Mouse (Mus musculus): ENCODE results near the gene Cradd. TPM values are rescaled to one million over a fixed set of nuclear protein-coding genes. Genes with fewer than 3 reads are reported as not detected.
A peak's percentile ranks its signal among the peaks of the same experiment; 100 is the strongest.

Gene Cradd
- polyA plus RNA-seq, 1 experiment from 2014 or later, result 10.2 TPM

DNA sequence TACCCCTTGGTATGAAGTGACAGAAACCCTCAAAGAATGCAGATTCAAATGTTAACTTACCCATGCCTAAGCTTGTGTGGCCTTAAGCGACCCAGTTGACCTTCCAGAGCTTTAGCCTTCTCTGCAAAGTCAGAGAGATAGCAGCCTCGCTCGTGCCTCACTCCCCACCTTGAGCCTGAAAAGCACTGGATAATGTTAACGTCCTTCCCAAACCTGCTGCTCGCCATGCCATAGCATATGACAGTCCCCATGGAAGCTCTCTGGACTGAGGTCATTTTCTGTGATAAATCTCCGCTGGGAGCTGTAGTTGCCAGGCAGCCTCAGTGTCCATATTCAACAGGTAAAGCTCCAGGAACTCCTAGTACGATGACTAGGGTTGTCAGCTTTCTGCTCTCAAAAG lies 170.7 kb downstream of the Cradd start:
- no peak overlapping the region for H3K4me2 ChIP-seq (replicated peaks; ENCODE audit: low read depth, low read length)
- no peak for ATAC-seq (ENCODE audit: low FRiP score, low TSS enrichment)

DNA sequence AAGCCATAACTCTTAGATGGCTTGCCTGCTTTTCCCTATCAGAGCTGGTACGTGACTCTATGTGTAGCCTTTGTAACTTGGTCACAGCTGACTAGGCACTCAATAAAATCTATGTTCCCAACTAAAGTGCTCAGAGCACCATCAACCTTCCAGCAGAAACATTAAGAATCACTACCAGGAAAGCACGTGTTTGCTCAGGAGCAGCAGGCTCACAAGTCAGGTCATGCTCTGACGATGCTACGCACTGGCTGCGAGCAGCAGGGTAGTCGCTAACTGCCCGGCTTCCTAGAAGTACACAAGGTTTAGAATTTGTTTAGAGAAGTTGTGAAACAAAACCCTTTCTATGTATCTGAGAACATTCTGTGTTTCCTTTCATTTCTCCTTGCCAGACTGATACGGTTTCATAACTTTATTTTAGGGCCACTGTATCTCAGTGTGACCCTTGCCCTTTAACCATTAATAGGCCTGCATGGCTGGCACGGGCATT lies 171.4 kb downstream of the Cradd start:
- Histone ChIP-seq H3K36me3 (ENCODE audit: control insufficient read depth, insufficient read depth, low read length) (no peaks in the 10 kb centered on the region), H3K27ac (ENCODE audit: low read depth, low read length) (no peak overlapping the region), H3K9me3 (ENCODE audit: control insufficient read depth, low read length) (no peaks in the 10 kb centered on the region), H3K4me1 (ENCODE audit: control insufficient read depth, insufficient read depth, low read length) (no peaks in the 10 kb centered on the region), H3K4me3 (ENCODE audit: low read length) (no peak overlapping the region), H3K4me2 (replicated peaks; ENCODE audit: low read depth, low read length) (no peak overlapping the region), H3K27me3 (ENCODE audit: control insufficient read depth, insufficient read depth, low read length) (no peaks in the 10 kb centered on the region), H3K9ac (ENCODE audit: low read depth, low read length) (no peak overlapping the region)
- ATAC-seq (ENCODE audit: low FRiP score, low TSS enrichment), result no peak
- 49% methylated on average over 9 of the region's 9 CpGs for WGBS

More for the DNA sequence above, 170.7 kb downstream of the Cradd start:
- no peaks in the 10 kb centered on the region for H3K4me1 ChIP-seq (ENCODE audit: control insufficient read depth, insufficient read depth, low read length)
- H3K27ac ChIP-seq (ENCODE audit: low read depth, low read length), result no peak overlapping the region
- no peaks in the 10 kb centered on the region for H3K27me3 ChIP-seq (ENCODE audit: control insufficient read depth, insufficient read depth, low read length)
- WGBS, result 76% methylated on average over 7 of the region's 7 CpGs
- no peaks in the 10 kb centered on the region for H3K9me3 ChIP-seq (ENCODE audit: control insufficient read depth, low read length)
- H3K9ac ChIP-seq (ENCODE audit: low read depth, low read length), result no peak overlapping the region
- no peaks in the 10 kb centered on the region for H3K36me3 ChIP-seq (ENCODE audit: control insufficient read depth, insufficient read depth, low read length)
- no peak overlapping the region for H3K4me3 ChIP-seq (ENCODE audit: low read length)

DNA sequence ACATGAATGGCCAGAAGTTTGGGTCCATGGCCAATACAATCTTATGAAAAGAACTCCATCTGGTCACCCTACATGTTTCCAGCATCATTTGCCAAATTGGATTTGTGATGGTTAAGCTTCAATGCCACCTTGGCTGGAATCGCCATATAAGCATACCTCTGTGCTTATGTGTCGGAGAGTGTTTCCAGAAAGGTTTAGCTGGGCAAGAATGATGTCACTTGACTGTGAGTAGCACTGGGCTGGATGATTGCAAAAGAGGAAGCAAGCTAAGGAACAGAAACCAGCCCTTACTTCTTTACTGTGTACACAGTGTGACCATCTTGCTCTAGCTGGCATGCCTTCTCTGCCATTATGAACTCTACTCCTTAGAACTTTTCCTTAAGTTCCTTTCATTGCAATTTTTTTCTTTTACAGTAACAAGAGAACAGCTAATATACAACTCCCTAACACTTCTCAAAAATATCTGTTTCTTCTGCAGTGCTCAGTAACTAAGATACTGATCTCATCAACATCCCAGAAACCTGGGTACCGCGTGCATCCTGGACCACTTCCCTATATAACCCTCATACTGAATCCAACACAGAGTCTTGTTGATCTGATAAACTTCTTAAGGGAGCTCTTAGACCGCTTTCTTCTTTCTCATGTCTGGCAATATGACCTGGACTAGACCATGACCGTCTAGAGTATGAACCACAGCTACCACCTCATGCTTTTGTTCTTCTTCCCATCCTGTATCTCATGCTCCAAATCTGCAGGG lies 172.7 kb downstream of the Cradd start:
- no peak overlapping the region for H3K4me3 ChIP-seq (ENCODE audit: low read length)
- H3K27me3 ChIP-seq (ENCODE audit: control insufficient read depth, insufficient read depth, low read length), result no peaks in the 10 kb centered on the region
- H3K27ac ChIP-seq (ENCODE audit: low read depth, low read length), result no peak overlapping the region
- no peak for ATAC-seq (ENCODE audit: low FRiP score, low TSS enrichment)
- no peaks in the 10 kb centered on the region for H3K9me3 ChIP-seq (ENCODE audit: control insufficient read depth, low read length)
- H3K4me1 ChIP-seq (ENCODE audit: control insufficient read depth, insufficient read depth, low read length), result peaks cover 10% of the 10 kb centered on the region
- 93% methylated on average over 6 of the region's 6 CpGs for WGBS
- H3K9ac ChIP-seq (ENCODE audit: low read depth, low read length), result no peak overlapping the region
- no peak overlapping the region for H3K4me2 ChIP-seq (replicated peaks; ENCODE audit: low read depth, low read length)
- no peaks in the 10 kb centered on the region for H3K36me3 ChIP-seq (ENCODE audit: control insufficient read depth, insufficient read depth, low read length)

DNA sequence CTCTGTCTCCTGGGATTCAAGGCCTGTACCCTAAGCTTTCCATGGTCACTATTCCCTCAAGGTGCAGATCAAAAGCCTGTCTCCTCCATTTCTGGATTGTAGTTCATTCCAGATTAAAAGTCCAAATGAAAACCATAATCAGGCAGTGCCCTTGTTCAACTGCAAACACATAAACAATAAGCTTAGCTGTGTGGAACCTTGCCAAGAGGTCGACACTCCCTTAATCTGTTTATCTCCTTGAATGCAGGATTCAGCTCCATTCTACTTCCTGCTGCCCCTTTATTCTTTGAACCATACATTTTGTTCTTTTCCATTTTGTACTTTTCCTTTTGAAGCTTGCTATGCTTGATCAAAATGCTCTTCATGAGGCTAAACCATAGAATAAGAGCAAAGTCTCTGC lies 174.3 kb downstream of the Cradd start:
- Histone ChIP-seq H3K27ac (ENCODE audit: low read depth, low read length) (no peak overlapping the region), H3K27me3 (ENCODE audit: control insufficient read depth, insufficient read depth, low read length) (no peaks in the 10 kb centered on the region), H3K4me1 (ENCODE audit: control insufficient read depth, insufficient read depth, low read length) (peaks cover 22% of the 10 kb centered on the region), H3K9ac (ENCODE audit: low read depth, low read length) (no peak overlapping the region), H3K9me3 (ENCODE audit: control insufficient read depth, low read length) (no peaks in the 10 kb centered on the region), H3K4me2 (replicated peaks; ENCODE audit: low read depth, low read length) (no peak overlapping the region), H3K36me3 (ENCODE audit: control insufficient read depth, insufficient read depth, low read length) (no peaks in the 10 kb centered on the region), H3K4me3 (ENCODE audit: low read length) (no peak overlapping the region)
- WGBS, result 52% methylated on average over 1 of the region's 1 CpGs
- no peak for ATAC-seq (ENCODE audit: low FRiP score, low TSS enrichment)

DNA sequence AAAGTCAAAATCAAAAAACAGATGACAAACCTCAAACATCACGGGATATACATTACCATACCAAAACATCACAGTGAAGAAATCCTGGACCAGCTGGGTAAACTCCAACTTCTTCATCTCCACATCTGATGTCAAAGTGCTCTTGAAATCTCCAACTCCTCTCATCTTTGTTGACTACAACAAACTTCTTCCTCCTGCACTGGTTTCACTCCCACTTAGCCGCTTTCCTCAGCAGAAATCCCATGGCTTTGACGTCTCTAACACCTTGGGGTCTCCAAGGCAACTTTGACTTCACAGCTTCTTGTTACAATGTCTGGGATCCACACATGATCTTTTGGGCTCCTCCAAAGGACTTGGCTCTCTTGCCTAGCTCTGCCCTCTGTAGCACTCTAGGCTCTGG lies 175.3 kb downstream of the Cradd start:
- Histone ChIP-seq H3K4me3 (ENCODE audit: low read length) (no peak overlapping the region), H3K9ac (ENCODE audit: low read depth, low read length) (no peak overlapping the region), H3K27me3 (ENCODE audit: control insufficient read depth, insufficient read depth, low read length) (no peaks in the 10 kb centered on the region), H3K4me2 (replicated peaks; ENCODE audit: low read depth, low read length) (no peak overlapping the region), H3K9me3 (ENCODE audit: control insufficient read depth, low read length) (no peaks in the 10 kb centered on the region), H3K4me1 (ENCODE audit: control insufficient read depth, insufficient read depth, low read length) (peaks cover 27% of the 10 kb centered on the region), H3K27ac (ENCODE audit: low read depth, low read length) (no peak overlapping the region), H3K36me3 (ENCODE audit: control insufficient read depth, insufficient read depth, low read length) (no peaks in the 10 kb centered on the region)
- no peak for ATAC-seq (ENCODE audit: low FRiP score, low TSS enrichment)
- WGBS, result 77% methylated on average over 3 of the region's 3 CpGs

- H3K27me3 ChIP-seq (ENCODE audit: control insufficient read depth, insufficient read depth, low read length), result no peaks in the 10 kb centered on the region
- H3K9me3 ChIP-seq (ENCODE audit: control insufficient read depth, low read length), result no peaks in the 10 kb centered on the region
- H3K4me1 ChIP-seq (ENCODE audit: control insufficient read depth, insufficient read depth, low read length), result peaks cover 38% of the 10 kb centered on the region
- H3K27ac ChIP-seq (ENCODE audit: low read depth, low read length), result no peak overlapping the region
- no peak overlapping the region for H3K4me2 ChIP-seq (replicated peaks; ENCODE audit: low read depth, low read length)
- H3K4me3 ChIP-seq (ENCODE audit: low read length), result no peak overlapping the region
- ATAC-seq (ENCODE audit: low FRiP score, low TSS enrichment), result no peak
- H3K36me3 ChIP-seq (ENCODE audit: control insufficient read depth, insufficient read depth, low read length), result no peaks in the 10 kb centered on the region
- 80% methylated on average over 6 of the region's 6 CpGs for WGBS
- H3K9ac ChIP-seq (ENCODE audit: low read depth, low read length), result no peak overlapping the region
Observed at GRCm38 (mm10) chr10:95147136-95147901, 176.6 kb downstream of the Cradd start.

DNA sequence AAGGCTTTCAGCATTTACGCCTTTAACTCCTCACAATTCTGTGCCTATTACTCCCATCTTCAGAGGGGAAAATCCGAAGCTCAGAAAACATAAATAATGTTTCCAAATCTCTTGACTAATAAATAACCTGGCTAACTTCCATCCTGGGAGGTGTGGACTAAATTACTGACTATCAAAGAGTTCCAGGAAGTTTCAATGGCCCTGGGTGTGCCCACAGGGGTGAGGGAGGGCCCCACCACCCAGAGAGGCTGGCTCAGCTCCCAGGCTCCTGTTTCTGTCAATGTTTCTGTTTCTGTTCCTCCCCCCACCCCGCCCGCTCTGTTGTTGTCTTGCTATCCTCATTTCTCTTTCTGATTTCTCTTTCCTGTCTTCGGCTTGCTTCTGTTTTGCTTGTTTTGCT lies 177.4 kb downstream of the Cradd start:
- H3K27ac ChIP-seq (ENCODE audit: low read depth, low read length), result no peak overlapping the region
- peaks cover 38% of the 10 kb centered on the region for H3K4me1 ChIP-seq (ENCODE audit: control insufficient read depth, insufficient read depth, low read length)
- no peak overlapping the region for H3K9ac ChIP-seq (ENCODE audit: low read depth, low read length)
- H3K4me2 ChIP-seq (replicated peaks; ENCODE audit: low read depth, low read length), result no peak overlapping the region
- H3K27me3 ChIP-seq (ENCODE audit: control insufficient read depth, insufficient read depth, low read length), result no peaks in the 10 kb centered on the region
- no peaks in the 10 kb centered on the region for H3K36me3 ChIP-seq (ENCODE audit: control insufficient read depth, insufficient read depth, low read length)
- 49% methylated on average over 5 of the region's 5 CpGs for WGBS
- H3K4me3 ChIP-seq (ENCODE audit: low read length), result no peak overlapping the region
- ATAC-seq (ENCODE audit: low FRiP score, low TSS enrichment), result no peak
- no peaks in the 10 kb centered on the region for H3K9me3 ChIP-seq (ENCODE audit: control insufficient read depth, low read length)

GRCm38 (mm10) chr10:95145204-95145926 lies 178.6 kb downstream of the Cradd start:
- no peaks in the 10 kb centered on the region for H3K36me3 ChIP-seq (ENCODE audit: control insufficient read depth, insufficient read depth, low read length)
- 37% methylated on average over 9 of the region's 9 CpGs for WGBS
- no peaks in the 10 kb centered on the region for H3K9me3 ChIP-seq (ENCODE audit: control insufficient read depth, low read length)
- no peak overlapping the region for H3K27ac ChIP-seq (ENCODE audit: low read depth, low read length)
- H3K4me2 ChIP-seq (replicated peaks; ENCODE audit: low read depth, low read length), result peak overlapping the region; percentile 13; the same call in 1 of the 2 replicates
- no peak for ATAC-seq (ENCODE audit: low FRiP score, low TSS enrichment)
- H3K4me3 ChIP-seq (ENCODE audit: low read length), result no peak overlapping the region
- H3K4me1 ChIP-seq (ENCODE audit: control insufficient read depth, insufficient read depth, low read length), result peaks cover 38% of the 10 kb centered on the region
- H3K27me3 ChIP-seq (ENCODE audit: control insufficient read depth, insufficient read depth, low read length), result no peaks in the 10 kb centered on the region
- no peak overlapping the region for H3K9ac ChIP-seq (ENCODE audit: low read depth, low read length)
